Mouse (Mus musculus) liver, postnatal 0 days (tissue): ENCODE measurements around the gene Tm9sf3.

ENCODE experiments used
- CTCF ChIP-seq: sonication (generic); IDR thresholded peaks from 2 replicates; pipeline ENCODE4 v1.5.1; 2016; ENCODE audit warnings: antibody characterized with exemption, low read depth
- EP300 ChIP-seq: IDR thresholded peaks from 2 replicates; pipeline ENCODE4 v1.6.1; 2016; ENCODE audit warnings: antibody characterized with exemption, low read depth, mild to moderate bottlenecking

DNA sequence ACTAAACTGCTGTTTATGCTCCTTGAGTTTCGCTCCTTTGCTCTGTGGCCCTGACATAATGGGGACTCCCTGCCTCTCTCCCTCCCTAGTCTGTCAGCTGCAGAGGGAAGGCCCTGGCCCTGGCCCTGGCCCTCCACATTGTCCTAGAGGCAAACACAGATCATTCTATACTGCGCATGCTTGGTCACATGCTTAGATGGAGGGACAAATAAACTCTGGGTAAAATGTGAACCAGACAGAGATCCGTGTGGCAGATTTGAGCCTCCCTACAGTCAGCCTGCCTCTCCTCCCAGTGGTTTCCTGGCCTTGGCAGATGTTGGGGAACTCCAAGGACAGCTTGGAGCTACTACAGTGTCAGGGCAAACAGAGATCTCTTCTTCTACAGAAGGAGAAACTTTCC lies 40.1 kb upstream of the Tm9sf3 start:
- TF ChIP-seq CTCF (no peak), EP300 (no peak)
